Mouse (Mus musculus) ES-Bruce4 (cell line): ENCODE measurements around the gene Myh9.

Source experiments
- CTCF ChIP-seq: IDR thresholded peaks from one replicate; pipeline ENCODE4 v1.8.1; 2011; ENCODE audit warnings: low read depth, low read length
- EP300 ChIP-seq: IDR thresholded peaks from 2 replicates; pipeline ENCODE4 v1.6.1; 2011; ENCODE audit warnings: low read depth, low read length; ENCODE audit not compliant: insufficient read depth

- no peak for TF ChIP-seq CTCF
- TF ChIP-seq EP300: no peak
Measured at GRCm38 (mm10) chr15:77744632-77745031, 97.3 kb downstream of the Myh9 start.
